8 mouse cellular contexts compared by ENCODE assay signal in the genomic region with DNA sequence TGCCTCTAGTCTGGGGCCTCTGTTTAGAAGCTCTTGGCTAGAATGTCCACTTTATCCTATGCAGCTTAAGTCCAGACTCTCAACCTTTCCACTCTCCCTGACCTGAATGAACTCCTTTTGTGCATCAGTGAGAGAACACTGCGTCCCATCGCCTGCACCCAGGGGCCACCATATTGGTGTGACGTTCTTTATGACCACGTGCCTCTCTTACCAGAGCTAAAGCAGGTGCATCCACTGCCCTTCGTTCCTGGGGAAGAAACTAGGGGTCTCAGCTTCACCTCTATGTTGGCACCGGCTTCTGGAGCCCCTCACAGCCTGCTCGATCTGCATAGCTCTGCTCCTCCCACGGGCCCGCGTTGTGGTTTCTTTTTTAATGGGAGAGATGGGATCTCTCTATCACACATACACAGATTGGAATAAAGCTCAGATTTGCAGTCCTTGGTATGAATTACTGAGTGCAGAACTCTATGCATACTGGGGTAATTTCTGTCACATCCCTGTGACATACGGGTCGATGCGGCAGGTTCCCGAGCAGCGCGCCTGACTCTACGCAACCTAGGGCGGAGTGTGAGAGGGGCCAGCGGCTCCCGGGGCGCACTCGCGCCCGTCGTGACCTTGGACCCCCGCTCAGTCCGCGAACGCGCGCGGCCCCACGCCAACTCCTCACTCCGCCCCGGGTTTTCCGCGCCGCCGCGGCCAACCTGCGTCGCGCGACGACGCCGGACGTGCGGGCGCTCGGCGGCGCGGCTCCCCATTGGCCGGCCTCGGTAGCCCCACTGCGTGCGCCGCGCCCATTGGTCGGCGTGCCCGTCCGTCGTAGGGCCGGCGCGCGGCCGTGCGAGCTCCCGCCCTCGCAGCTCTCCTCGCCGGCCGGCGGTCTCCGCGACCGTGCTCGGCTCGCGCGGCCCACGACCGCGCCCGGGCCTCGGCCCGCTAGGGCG. TPM values are rescaled to one million over a fixed set of nuclear protein-coding genes. Genes with fewer than 3 reads are reported as not detected.
DNase-seq lines count a peak whose midpoint lies in the region; ATAC-seq lines count a peak whose summit lies in the region.

Foxk2 (plus strand) TSS at position 831 of the 941 bp plus-strand sequence.

- peak within 1 kb of the TSS; percentile 79 for H3K4me2 ChIP-seq in intestine, embryonic 14.5 days (ENCODE audit: low read length)

- H3K27me3 ChIP-seq in intestine, embryonic 14.5 days (replicated peaks; ENCODE audit: control insufficient read depth, insufficient read depth, low read length): no peaks in the 10 kb centered on the region

- H3K4me1 ChIP-seq in intestine, embryonic 14.5 days (replicated peaks; ENCODE audit: control insufficient read depth, insufficient read depth, low read length): peaks cover 12% of the 10 kb centered on the region

- DNase-seq in adipocyte (ENCODE audit: low spot score): peak; percentile 86
- DNase-seq in embryo, embryonic 10 days (ENCODE audit: low spot score): peak; percentile 95
- peak; percentile 95 for DNase-seq in gastrocnemius, postnatal 14 days
- peak; percentile 88 for DNase-seq in intestine, embryonic 14.5 days (ENCODE audit: low spot score)
- DNase-seq in left cerebral cortex, postnatal 14 days (ENCODE audit: low spot score in 2 of 2): peak; percentile 92 to 94
- DNase-seq in mesoderm, embryonic 11.5 days (ENCODE audit: low read depth, low spot score): peak; percentile 93
- DNase-seq in right cerebral cortex, postnatal 36 days (ENCODE audit: low spot score in 2 of 2): peak; percentile 82 to 88
- DNase-seq in yolk sac, embryonic 10.5 days (ENCODE audit: low spot score): peak; percentile 83

- H3K27ac ChIP-seq in intestine, embryonic 14.5 days (ENCODE audit: low read depth): peak within 1 kb of the TSS; percentile 57

- H3K4me3 ChIP-seq in intestine, embryonic 14.5 days (ENCODE audit: low read depth, low read length): peak within 1 kb of the TSS; percentile 98

- ATAC-seq in intestine, embryonic 14.5 days (replicated peaks; ENCODE audit: low FRiP score, low TSS enrichment, low read depth): peak; percentile 97

- peaks cover 33% of the 10 kb centered on the region for H3K36me3 ChIP-seq in intestine, embryonic 14.5 days (ENCODE audit: control insufficient read depth, insufficient read depth, low read length)

- WGBS in intestine, embryonic 14.5 days: under 1% methylated on average over 81 of the region's 91 CpGs

- intact Hi-C loops in gastrocnemius, postnatal 14 days (cut with DNase I; ENCODE audit: low total_unique reads): no loop called here
- intact Hi-C loops in left cerebral cortex, postnatal 14 days (cut with DNase I): no loop called here

- H3K9me3 ChIP-seq in intestine, embryonic 14.5 days (ENCODE audit: control insufficient read depth, low read length): no peaks in the 10 kb centered on the region

- H3K9ac ChIP-seq in intestine, embryonic 14.5 days (ENCODE audit: low read length): peak within 1 kb of the TSS; percentile 96

RNA-seq across cellular contexts. Expression of gene Foxk2, which starts in this region (rescaled TPM):
- 10 to 100 TPM; 18.9 to 24.7 TPM for total RNA-seq in gastrocnemius, postnatal 14 days (2021)
- 10.7 and 10.8 TPM in 2 replicates for polyA plus RNA-seq in intestine, embryonic 14.5 days (2014; fragmentation: Nextera tagmentation; extraction: Ambion mirVana)
- total RNA-seq in left cerebral cortex, postnatal 14 days (2021): 100 to 1,000 TPM; 115 TPM

Comparison
In these comparisons a context has a peak if more than half of its experiments do, and no peak if none do; other contexts are left out.
1. Peak in every context shown above with its lines: DNase-seq, ATAC-seq, H3K4me3 ChIP-seq and H3K27ac ChIP-seq.
2. RNA of gene Foxk2 (total RNA-seq): 115 TPM in left cerebral cortex, postnatal 14 days; 18.9 to 24.7 TPM in gastrocnemius, postnatal 14 days; every median in the first group is over 4 times any median in the second.